Mouse (Mus musculus) cerebellum, postnatal 4 days (tissue): ENCODE measurements around the gene Grem2.

Experiments
- DNase-seq, 2 experiments: peaks; one replicate each; pipeline ENCODE4 v3.0.0; 2022; ENCODE audit warnings: low spot score in 2 of 2, mixed read lengths in 1 of 2

The Grem2 gene

GRCm38 (mm10) chr1:174921298-174921955 lies at the start of gene Grem2:
Gene Grem2, minus strand, starts transcription at chr1:174921819.
- peak; percentile 28 to 42 for DNase-seq

- no peak for DNase-seq
Measured at GRCm38 (mm10) chr1:174959837-174960236, 38.2 kb upstream of the Grem2 start.

- DNase-seq, result no peak
Measured at GRCm38 (mm10) chr1:174931003-174931619, 9.5 kb upstream of the Grem2 start.

GRCm38 (mm10) chr1:174929459-174930181 lies 8.0 kb upstream of the Grem2 start:
- DNase-seq, result no peak

- DNase-seq, result no peak
Measured at GRCm38 (mm10) chr1:174918949-174919348, 2.7 kb downstream of the Grem2 start.

- DNase-seq, result no peak
Measured at GRCm38 (mm10) chr1:174918236-174918870, 3.3 kb downstream of the Grem2 start.

- no peak for DNase-seq
Measured at GRCm38 (mm10) chr1:174909834-174910233, 11.8 kb downstream of the Grem2 start.

GRCm38 (mm10) chr1:174908232-174908631 lies 13.4 kb downstream of the Grem2 start:
- no peak for DNase-seq

- DNase-seq, result no peak
Measured at GRCm38 (mm10) chr1:174907637-174908036, 14.0 kb downstream of the Grem2 start.

- no peak for DNase-seq
Measured at GRCm38 (mm10) chr1:174902755-174903154, 18.9 kb downstream of the Grem2 start.

GRCm38 (mm10) chr1:174892471-174892870 lies 29.1 kb downstream of the Grem2 start:
- no peak for DNase-seq

- no peak for DNase-seq
Measured at GRCm38 (mm10) chr1:174888684-174889405, 32.8 kb downstream of the Grem2 start.

- no peak for DNase-seq
Measured at GRCm38 (mm10) chr1:174888073-174888472, 33.5 kb downstream of the Grem2 start.

GRCm38 (mm10) chr1:174882496-174882895 lies 39.1 kb downstream of the Grem2 start:
- no peak for DNase-seq

GRCm38 (mm10) chr1:174875173-174875572 lies 46.4 kb downstream of the Grem2 start:
- no peak for DNase-seq

- DNase-seq, result peak in 1 of 2 experiments; percentile 6
Measured at GRCm38 (mm10) chr1:174860407-174861118, 61.1 kb downstream of the Grem2 start.

- no peak for DNase-seq
Measured at GRCm38 (mm10) chr1:174856188-174856587, 65.4 kb downstream of the Grem2 start.

- DNase-seq, result no peak
Measured at GRCm38 (mm10) chr1:174844786-174845185, 76.8 kb downstream of the Grem2 start.

- DNase-seq, result no peak
Measured at GRCm38 (mm10) chr1:174836861-174837260, 84.8 kb downstream of the Grem2 start.

GRCm38 (mm10) chr1:174826562-174826961 lies 95.1 kb downstream of the Grem2 start:
- DNase-seq, result no peak

- no peak for DNase-seq
Measured at GRCm38 (mm10) chr1:174811846-174812245, 109.8 kb downstream of the Grem2 start.
